Mouse (Mus musculus) bone marrow, adult 2 months (tissue): ENCODE measurements around the gene Arhgap22.

Experiments
- CTCF ChIP-seq: fragments of 200-500 bp; IDR thresholded peaks from 2 replicates; pipeline ENCODE4 v1.5.1; 2011; ENCODE audit warnings: low read length, control low read depth; ENCODE audit not compliant: control insufficient read depth, insufficient read depth
- POLR2A ChIP-seq: fragments of 200-500 bp; IDR thresholded peaks from 2 replicates; pipeline ENCODE4 v1.6.1; 2011; ENCODE audit warnings: low read depth, mild to moderate bottlenecking, control low read depth, low read length, borderline replicate concordance; ENCODE audit not compliant: control insufficient read depth

- no peak for TF ChIP-seq POLR2A
- TF ChIP-seq CTCF, result 0 out of 2 replicates have a peak, but pooled peaks have one; percentile 2
These were observed 148.3 kb downstream of the Arhgap22 start for GRCm38 (mm10) chr14:33362122-33362521.
